Mouse (Mus musculus) frontal cortex, adult 2 months (tissue): ENCODE results near the gene Ttll4. TPM values are rescaled to one million over a fixed set of nuclear protein-coding genes. Genes with fewer than 3 reads are reported as not detected.

Experiments used
- DNase-seq, 2 experiments: peaks; one replicate each; pipeline ENCODE4 v3.0.0; 2022; ENCODE audit warnings: low spot score in 1 of 2; ENCODE audit errors: extremely low spot score in 1 of 2
- polyA plus RNA-seq: library from polyadenylated mRNA; depleted of rRNA; stranded (reverse); fragments of >200 nt; gene quantifications from 2 replicates; pipeline ENCODE4 v1.2.3, GENCODE M21; 2012; rRNA removed

The Ttll4 gene
- polyA plus RNA-seq: 18.8 and 19.2 TPM in 2 replicates

GRCm38 (mm10) chr1:74661448-74662195 is at the start of gene Ttll4:
Gene Ttll4, plus strand, starts transcription at chr1:74661745.
- DNase-seq: peak; percentile 87 to 95

DNA sequence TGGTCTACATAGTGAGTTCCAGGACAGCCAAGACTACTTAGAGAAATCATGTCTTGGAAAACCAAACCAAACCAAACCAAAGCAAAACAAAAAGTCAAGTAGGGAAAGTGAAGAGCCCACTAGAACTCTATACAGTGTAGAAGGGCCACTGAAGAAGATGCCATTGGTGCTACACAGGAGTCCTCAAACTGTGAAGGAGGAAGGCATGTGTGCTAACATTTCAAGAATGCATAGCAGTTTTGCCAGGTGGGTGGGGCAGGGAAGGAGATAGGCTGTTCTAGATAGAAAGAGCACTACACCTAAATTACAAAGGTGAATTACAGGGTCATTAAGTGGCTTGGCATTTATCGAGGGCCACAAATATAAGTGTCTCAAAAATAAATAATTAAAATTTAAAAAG is 37.4 kb upstream of the Ttll4 start:
- DNase-seq: no peak

DNA sequence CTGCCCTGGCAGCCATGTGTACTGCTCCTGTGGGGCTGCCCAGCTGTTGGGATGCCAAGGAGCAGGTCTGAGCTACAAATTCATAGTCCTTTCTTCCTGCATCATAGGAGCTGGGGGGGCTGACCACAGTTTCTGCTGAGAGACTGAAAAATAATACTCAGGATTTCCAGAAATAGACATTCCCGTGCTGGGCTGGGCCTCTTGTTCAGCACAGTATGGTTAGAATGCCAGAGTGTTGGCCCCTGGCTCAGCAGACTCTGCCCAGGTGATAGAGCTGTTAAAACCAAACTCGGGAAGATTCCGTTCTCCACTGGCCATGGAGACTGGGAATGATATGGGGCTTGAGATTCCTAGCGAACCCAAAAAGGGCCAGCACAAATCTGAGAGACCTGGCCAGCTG is 35.5 kb upstream of the Ttll4 start:
- no peak for DNase-seq

DNA sequence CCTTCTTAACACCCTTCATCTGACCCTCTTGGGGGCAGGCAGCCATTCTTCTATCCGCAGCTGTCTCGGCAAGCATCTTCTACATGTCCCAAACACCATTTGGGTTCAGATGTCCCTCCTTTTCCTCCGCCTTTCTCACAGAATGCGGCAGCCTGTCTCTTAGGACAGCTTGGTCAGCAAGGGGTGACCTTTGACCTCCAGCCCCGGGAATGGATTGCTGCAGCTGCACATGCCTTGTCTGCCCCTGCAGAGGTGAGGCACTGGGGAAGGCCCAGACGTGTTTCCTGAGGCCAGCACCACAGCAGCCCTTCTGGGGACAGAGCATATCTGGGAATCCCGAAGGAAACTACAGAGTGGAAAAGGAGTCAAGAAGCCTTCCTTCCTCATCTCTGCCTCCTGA is 33.5 kb upstream of the Ttll4 start:
- DNase-seq: no peak

DNA sequence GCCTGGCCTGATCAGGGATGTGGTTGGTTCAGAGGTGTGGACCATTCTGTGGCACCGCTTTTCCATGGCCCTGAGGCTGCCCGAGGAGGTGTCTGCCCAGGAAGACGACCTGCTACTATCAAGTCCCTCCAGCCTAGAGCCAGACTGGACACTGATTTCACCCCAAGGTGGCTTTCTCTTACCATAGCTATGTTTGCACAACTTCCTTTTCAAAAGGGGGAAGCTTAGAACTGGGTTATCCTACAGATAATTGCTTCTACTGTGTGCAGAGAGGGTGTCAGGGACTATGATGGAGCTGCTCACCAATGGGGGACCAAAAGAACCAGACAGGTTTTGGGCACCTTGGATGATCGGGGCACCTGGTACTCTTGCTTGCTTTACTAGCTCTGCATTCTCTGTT is 28.8 kb upstream of the Ttll4 start:
- no peak for DNase-seq

- DNase-seq: no peak
Observed at GRCm38 (mm10) chr1:74643524-74643923, 18.0 kb upstream of the Ttll4 start.

DNA sequence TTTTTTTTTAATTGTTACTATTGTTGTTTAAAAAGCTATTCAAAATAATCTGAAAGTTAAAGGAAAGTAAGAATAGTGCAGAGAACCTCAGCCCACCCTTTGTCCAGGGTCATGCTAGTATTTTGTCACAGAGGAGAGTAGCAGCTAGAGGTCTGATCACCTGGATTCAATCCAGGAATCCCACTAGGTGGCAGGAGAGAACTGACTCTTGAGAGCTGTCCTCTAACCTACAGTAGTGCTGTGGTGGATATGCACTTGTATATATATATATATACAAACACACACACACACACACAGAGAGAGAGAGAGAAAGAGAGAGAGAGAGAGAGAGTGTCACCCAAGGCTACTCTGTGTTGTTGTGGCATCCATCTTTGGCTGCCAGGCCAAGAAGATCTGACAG is 17.6 kb upstream of the Ttll4 start:
- no peak for DNase-seq

DNA sequence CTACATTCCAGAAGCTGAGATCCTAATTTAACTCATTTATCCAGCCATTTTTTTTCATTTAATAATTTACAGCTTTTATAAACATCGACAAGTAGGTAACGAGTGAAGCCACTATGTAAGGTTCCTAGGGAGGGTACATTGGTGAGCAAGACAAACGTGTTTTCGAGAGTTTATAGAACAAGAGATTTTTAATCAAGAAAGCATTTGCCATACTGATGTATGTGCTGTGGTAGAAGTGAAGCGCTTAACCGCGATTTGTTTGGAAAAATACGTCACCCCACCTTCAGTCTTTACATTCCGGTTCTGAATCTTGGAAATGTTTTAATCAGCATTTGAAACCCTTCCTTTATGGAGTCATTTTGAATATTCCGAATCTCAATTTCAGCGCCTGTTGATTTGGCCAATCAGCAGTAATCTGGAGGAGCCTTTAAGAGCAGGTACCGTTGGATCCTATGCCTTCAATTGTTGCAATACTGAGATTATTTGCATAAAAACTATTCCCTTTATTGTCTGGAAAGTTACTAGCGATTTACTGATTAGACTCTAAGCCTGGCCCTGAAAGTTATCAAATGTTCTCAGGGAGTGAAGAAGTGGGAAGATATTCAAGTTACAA is 814 bp downstream of the Ttll4 start:
- peak in 1 of 2 experiments; percentile 6 for DNase-seq

DNA sequence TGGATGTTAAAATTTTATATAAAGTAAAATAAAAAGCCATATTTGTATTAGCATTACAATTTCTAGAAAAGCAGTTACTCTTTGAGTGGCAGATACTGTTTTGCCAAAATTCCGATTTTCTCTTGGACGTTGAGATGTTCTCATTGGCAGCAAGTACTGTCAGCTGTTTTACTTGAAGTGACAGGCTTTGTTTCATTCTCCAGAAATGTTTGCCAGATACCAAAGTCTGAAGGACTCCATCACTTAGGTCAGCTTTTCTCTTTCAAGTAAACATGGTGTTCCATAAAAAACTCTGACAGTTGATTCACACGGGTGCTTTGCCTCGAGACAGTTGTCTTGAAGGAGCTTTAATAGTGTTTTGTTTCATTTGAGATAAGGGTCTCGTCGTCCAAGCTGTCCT is 3.6 kb downstream of the Ttll4 start:
- DNase-seq: no peak

DNA sequence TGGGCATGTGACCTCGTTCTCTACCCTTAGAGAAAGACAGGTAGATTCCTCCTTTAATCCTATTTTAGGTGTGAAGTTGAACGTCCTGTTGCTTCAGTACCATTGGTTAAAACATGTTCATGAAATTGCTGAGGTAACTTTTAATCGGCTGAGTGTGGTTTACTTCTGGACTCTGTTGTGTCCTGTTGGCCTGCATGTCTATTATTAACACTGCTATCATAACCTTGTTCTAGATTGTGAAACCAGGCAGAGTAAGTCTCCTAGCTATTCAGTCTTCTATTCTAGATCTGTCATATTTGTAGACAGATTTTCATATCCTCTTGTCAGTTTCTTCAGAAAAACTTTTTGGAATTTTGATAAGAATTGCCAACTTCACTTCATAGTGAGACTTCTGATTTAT is 6.8 kb downstream of the Ttll4 start:
- no peak for DNase-seq

DNA sequence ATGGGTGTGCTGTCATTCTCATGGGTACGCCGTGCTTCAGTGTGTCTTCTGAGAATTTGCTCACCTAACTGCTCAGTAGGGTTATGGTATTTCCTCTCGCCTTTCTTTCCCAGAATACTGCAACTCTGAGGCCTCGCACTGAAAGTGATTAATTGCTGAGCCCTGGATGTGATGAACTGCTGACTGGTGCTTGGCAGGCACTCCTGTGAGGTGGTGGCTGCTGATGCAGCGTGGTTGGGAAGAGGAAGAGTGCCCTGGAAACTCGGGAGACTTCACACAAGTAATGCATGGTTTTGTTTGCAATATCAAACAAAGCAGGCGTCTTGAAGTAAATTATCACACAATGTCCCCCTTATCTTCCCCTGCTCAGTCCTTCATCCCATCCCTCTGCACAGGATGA is 11.2 kb downstream of the Ttll4 start:
- peak in 1 of 2 experiments; percentile 19 for DNase-seq

DNA sequence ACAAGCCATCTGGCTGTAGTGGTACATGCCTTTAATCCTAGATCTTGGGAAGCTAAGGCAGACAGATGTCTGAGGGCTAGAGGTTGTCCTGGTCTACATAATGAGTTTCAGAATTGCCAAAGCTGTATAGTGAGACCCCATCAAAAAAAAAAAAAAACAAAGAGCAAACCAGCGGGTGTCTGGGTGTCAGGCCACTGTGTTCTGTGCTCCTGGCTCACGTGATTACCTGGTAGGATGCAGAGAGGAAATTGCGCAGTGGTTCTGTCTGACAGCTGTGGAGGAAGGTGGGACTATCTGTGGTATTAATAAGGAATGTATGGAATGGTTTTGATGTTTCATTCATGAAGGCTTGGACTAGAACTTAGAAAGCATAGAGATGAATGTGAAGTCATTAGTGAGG is 15.3 kb downstream of the Ttll4 start:
- no peak for DNase-seq

GRCm38 (mm10) chr1:74677843-74678242 is 16.3 kb downstream of the Ttll4 start:
- no peak for DNase-seq

GRCm38 (mm10) chr1:74687131-74687530 is 25.6 kb downstream of the Ttll4 start:
- DNase-seq: no peak

DNA sequence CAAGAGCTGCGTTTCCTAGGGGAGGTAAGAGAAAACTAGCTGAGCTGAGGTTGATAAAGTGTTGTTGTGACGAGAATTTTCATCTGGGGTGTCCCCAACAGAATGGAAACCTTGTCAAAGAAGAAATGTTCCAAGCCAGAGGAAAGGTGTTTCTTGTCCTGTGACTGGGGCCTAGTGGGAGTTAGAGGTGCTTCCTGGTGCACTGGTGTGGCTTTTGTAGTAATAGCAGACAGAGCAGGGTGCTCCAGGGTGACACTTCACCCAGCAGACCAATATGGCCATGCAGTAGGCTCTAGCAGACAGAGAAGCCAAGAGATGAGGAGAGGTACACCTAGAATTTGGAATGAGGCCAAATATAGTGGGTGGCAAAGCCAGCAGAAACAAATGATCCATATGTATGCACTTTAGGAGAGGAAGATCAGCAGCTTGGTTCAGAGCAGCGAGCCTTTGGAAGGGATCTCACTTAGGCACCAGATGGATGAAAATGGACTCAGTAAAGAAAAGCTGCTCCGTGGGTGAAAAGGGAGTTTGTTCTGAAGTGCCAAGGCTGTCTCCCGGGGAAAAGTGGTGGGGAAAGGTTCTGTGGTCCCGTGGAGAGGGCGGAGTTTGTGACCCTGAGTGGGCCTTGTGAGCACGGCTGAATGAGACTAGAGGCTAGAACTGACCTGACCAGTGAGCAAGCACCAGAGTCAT is 32.5 kb downstream of the Ttll4 start:
- no peak for DNase-seq

DNA sequence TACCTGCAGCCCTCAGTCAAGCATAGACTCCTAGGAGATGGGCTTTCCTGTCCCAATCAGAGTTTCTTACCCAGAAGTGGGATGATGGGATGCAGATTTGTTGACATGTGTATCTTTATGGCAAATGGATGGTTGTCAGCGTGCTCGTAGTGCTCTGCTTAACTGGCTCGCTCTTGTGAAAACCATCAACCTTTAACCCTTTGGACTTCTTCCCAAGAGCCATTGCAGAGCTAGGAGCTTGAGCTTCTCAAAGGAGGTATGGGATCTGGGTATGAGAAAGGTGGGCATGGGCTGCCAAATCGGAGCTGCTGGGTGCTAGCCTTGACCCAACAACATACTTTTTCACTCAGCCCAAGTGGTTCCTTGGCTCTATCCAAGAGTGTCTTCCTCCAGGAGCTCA is 34.3 kb downstream of the Ttll4 start:
- no peak for DNase-seq

GRCm38 (mm10) chr1:74697416-74697815 is 35.9 kb downstream of the Ttll4 start:
- DNase-seq: no peak

- no peak for DNase-seq
Observed at GRCm38 (mm10) chr1:74698353-74698752, 36.8 kb downstream of the Ttll4 start.

GRCm38 (mm10) chr1:74698791-74699190 is 37.2 kb downstream of the Ttll4 start:
- DNase-seq: no peak

GRCm38 (mm10) chr1:74702142-74702553 is 40.6 kb downstream of the Ttll4 start:
- DNase-seq: no peak

DNA sequence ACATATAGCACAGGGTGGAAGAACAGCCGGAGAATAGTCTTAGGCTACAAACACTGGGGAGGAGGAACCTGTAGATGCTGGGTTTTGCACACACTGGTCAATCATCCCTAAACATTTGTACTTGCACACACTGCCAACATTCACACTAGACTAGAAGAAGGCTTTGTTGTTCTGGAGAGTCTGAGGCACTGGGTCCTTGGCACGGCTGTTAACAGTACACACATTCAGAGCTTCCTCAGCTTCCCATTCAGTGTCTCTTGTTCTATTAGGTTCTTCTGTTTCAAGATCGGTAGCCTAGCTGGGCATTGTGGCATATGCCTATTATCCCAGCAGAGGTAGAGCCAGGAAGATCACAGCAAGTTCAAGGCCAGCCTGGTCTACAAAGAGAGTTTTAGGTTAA is 42.6 kb downstream of the Ttll4 start:
- DNase-seq: no peak

DNA sequence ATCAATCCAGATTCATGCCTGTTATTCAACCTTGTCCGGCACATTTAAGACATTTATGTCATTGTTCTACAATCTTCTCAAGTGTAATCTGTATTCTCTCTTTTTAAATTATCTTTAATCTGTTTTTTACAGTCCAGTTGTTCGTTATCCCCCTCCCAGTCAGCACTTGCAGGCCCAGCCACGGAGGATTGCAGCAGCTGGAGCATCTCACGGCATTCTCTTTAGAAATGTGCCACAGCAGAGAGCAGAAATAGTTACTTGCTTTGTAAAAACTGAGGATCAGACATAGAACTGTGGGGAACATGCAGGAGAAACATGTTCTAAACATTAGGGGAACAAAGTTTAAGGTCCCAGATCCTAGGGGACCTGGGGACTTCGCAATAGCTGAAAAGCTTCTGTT is 43.5 kb downstream of the Ttll4 start:
- no peak for DNase-seq
